Mouse (Mus musculus) gastrocnemius, adult 8-10 months (tissue): Measurements from ENCODE around the gene Unc93a2. TPM values are rescaled to one million over a fixed set of nuclear protein-coding genes. Genes with fewer than 3 reads are reported as not detected.
"Not testable (repeated sequence)": the region's sequence is repeated elsewhere in the genome, so short reads cannot be mapped to it uniquely, and the experiment has no call there.

Source experiments
- DNase-seq, 2 experiments: peaks; one replicate each; pipeline ENCODE4 v3.0.0; 2022; ENCODE audit warnings: low spot score in 2 of 2
- total RNA-seq, 4 experiments: library from RNA; stranded (reverse); gene quantifications; 2 replicates each; pipeline ENCODE4 v1.2.4; 2022

Gene Unc93a2
- total RNA-seq, 4 experiments from 2014 or later, result 0.20 to 0.32 (median 0.31) TPM; not detected in 1

DNA sequence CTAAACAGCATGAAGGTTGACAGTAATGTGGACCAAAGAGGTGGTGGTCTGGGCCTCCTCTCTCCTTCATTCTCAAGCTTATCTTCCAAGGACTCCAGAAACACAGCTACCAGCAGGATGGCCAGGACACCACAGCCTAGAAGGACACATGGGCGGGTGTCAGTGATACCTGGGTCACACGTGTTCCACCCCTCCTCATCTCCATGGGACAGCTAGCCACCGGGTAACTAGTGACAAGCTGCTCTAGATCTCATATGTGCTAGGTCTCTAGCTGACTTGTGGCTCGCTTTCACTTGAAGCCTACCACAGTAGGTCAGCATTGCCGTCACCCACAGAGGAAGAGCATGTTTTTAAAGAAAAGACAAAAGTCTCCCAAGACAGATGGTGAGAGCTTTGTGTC is 13.4 kb downstream of the Unc93a2 start, which contains the start of gene Gm49630:
Gene Gm49630, minus strand, starts transcription at position 101 of the 400 bp plus-strand sequence.
- DNase-seq, result not testable (repeated sequence)

DNA sequence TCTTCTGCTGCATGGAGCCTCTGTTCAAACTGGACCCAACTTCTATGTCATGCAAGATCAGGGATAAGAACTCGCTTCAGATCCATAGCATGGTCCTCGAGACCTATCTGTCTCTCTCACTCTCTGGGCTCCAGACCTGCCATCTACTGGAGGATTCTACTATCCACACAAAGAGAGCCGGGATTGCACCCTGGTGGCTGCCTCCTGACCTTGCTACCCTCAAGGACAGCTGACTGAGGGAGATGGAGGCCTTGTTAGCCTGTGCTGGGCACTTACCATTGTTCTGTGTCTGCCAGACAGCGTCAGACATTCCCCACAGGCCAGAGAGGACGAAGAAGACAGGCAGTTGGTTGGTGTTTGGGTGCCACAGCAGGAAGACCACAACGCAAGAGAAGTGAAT is 15.9 kb downstream of the Unc93a2 start:
- not testable (repeated sequence) for DNase-seq

DNA sequence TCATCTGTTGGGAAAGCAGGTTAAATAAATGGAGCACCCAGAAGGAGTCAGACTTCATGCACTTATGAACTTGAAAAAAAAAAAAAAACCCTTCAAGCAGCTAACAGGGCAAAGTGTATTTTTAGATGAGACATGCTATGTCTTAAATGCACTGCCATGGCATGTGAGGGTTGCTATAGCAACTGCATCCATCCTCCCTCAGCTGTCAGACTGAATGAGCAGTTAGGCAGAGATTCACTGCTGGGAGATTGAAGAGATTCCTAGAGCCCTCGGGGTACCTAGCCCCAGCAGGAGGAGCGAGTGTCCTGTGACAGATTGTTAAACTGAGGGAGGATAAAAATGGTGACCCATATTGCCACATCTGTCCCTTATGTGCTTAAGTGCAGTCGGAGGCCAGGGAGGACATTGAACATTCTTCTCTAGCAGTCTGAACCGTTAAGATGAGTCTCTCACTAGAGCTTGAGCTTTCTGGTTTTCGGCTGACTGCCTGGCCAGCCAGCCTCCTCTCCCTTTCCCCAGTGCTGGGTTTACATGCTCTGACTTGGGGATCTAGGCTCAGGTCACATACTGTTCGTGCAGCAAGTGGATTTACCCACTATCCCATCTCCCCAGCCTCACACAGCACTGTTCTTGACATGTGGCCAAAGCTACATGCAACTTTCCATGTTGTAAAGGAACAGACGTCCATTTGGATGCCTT is 18.4 kb downstream of the Unc93a2 start:
- DNase-seq, result not testable (repeated sequence)

DNA sequence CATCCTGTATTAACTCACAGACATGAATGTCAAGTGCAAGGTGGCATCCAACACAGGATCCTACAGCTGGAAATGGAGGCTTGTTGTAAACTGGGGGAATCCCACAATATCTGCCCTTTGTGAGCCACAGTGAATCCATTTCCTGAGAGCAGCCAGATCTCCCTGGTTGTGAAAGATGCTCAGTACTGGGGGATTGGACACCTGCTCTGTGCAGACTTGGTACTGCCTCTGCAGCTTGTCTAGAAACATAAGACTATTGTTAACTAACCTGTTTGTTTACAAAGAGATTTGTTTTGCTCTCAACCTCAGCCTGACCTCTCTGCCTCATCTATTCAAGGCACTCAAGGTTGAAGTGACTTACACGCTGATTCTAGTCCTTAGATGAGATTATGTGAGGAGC is 19.0 kb downstream of the Unc93a2 start:
- DNase-seq, result not testable (repeated sequence)

DNA sequence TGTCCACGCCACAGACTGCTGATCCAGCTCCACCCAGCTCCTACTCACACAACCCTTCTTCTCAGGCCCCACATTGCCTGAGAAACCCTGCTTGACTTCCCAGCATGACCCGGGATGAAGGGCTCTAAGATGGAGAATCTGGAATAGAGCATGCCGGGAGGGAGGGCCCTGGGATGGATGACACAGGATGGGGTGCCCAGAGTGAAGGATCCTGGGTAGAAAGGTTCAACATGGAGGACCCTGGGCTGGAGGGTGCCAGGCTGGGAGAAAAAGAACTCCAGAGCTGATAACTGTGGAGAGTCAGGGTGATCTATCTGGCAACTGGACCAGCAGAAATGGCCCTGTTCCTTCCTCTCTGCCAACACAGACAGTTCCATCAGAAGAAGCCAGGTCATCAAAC is 19.6 kb downstream of the Unc93a2 start:
- DNase-seq, result not testable (repeated sequence)

DNA sequence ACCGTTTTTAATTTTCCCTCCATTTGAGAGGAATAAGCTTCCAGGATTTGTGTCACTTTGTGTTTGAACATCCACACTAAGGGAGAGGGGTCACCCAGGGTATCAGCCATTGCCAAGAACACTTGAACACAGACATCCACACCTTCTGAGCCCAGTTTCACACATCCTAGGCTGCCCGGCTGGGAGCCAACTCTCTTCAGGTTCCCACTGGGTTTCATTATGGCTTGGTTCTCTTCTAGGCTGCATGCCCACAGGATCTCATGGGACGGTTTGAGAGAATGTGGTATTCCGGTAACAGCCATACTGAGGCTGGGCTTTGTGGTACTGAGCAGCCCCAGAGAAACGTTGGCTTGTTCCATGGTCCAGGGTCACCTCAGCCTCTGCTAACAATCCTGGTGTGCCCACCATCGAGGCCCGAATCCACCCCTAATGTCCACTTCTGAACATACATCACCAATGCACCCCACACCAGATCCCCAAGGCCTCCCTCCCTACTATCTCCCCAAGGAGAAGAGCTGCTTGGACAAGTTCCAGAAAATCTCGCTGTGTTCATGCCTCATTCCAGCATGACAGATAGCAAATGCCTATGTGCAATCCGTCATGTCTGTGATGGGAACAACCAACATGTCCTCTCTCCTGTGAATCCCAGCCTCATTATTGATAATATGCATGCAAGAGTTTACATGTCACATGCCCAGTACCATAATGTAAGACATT is 24.4 kb downstream of the Unc93a2 start:
- DNase-seq, result not testable (repeated sequence)

DNA sequence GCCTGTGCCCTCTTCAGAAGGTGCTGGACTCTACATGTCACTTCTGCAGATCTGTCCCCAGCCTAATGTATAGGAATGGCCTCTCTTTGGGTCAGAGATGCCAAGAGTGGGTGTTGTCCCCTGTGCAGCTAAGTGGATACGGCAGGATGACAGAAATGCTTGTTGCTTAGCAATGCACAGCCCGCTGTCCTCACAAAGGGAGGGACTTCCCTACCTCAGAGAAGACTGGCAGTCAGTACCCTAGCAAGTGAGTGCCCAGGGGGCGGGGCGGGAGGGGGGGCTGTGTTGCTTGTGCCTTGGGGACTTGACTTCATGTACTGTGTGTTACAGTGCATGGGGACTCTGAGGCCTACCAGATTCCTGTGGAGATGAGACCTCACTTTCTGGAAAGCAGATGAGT is 25.5 kb downstream of the Unc93a2 start:
- not testable (repeated sequence) for DNase-seq

DNA sequence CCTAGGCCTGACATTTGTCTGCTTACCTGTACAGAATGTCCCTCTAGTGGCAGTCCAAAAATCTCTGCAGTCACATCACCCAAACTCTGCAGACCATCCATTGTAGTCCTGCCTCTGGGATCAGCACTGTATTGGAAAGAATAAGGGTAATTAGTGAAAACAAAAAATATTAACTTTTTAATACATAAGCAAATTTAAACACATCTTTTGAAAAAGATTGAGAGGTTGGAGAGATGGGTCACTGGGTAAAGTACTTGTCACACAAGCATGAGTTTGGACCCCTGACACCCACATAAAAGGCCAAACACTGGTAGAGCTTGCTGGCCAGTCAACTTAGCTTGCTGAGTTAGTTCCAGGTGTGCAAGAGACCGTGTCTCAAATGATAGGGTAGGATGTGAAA is 32.7 kb downstream of the Unc93a2 start, which contains the start of gene Ttll2:
Gene Ttll2, minus strand, starts transcription at position 101 of the 400 bp plus-strand sequence.
- not testable (repeated sequence) for DNase-seq

DNA sequence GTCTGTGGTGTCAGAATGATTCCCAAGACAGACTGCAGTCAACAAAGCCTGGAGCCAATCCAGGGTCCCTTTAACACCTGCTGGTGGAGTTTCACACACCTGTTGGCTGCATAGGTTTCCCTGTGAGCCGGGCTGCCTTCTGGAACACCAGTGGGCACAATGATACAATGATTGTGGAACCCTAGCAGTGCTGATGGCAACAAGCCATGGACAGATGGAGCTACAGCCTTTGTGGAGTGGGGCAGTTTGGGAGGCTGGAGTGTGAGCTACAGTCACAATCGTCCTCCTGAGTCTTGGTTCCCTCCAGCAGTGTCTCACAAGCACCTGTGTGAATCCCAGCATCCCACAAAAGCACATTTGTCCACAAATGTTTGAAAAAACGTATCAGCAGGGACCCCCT is 36.5 kb downstream of the Unc93a2 start:
- DNase-seq, result not testable (repeated sequence)

DNA sequence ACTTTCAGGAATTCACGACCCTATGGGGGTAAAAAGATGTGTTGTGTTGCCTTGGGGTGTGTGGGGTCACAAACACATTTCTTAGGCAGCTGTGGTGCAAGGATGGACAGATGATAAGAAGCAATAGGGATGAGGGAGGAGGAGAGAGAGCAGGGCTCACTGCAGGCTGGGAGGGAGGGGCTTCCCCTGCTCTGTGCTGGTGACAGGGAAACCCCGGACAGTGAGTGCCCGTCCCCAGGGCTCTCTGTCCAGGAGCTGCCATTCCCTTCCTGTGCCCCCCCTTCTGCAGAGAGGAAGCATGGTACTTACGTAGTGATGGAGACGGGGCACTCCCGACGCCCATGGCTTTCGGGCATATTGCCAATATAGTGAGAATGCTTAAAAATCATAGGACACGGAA is 47.9 kb downstream of the Unc93a2 start:
- DNase-seq, result not testable (repeated sequence)

DNA sequence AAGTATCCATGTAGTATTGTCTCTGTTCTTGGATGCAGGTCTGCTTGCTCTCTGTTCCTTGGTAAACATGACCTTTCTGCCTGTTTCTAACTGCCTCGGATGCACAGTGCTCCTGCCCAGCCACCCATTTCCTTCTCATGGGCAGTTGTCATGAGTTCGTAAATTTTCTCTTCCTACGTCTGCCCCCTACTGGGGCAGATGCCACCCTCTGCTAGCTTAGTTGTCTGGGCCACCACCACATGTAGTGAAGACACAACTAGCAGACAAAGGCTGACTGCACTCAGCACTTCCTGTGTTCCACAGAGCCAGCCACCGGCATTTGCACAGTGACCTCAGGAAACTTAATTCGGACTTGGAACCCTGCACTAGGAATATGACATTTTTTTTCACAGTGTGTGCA is 52.5 kb downstream of the Unc93a2 start:
- not testable (repeated sequence) for DNase-seq

DNA sequence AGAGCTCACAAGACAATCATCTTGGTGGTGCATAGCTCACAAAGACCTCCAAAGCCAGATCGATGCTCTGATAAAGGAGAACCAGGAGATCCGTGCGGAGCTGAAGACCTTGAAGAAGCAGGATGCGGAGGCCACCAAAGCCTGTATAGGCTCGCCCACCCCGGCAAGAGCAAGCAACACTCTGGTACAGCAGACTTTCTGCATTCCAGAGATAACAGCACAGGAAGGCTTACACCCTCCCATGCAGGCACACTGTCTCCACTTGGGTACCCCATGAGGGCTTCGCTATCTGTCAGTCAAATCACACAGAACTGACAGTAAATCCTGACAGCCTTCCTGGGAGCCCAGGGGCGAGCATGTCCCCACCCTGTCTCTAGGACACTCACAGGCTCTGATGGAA is 58.8 kb downstream of the Unc93a2 start:
- not testable (repeated sequence) for DNase-seq

DNA sequence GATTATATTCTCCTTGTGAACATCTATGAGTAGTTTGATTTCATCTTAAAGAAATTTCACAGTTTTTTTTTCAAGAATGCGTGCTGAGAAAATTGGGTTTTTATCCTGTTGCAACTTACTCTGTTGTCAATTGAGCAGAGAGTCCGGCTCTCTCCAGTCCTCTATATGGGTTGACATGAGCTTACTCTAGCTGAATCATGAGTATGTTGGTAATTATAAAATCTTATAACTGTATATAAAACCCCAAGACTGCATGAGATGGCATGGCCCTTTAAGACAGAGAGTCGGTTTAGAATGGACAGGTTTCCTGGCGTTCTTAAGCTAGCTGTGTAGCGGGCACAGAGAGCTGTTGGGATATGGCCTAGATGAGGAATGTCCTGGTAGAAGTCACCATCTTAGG is 60.9 kb downstream of the Unc93a2 start, which contains the start of gene Tcp10a:
Gene Tcp10a, plus strand, starts transcription at position 301 of the 400 bp plus-strand sequence.
- DNase-seq, result not testable (repeated sequence)

DNA sequence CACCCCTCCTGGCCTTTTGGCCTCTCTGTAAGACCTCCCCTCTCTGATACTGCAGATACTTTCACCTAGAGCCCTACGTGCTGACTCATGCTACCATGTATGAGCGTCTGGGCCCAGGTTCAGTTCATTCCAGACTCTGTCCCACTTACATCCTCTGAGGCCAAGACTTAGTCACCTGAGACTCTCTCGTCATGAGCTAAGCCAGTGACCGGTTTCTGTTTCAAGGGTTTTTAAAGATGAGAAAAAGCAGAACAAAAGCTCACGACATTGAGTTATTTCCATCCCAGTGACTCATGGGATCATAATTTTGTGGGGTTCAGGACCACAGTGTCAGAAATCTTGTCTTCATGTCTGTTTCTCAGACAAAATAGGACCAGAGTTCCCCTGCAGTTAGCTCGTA is 65.5 kb downstream of the Unc93a2 start:
- DNase-seq, result not testable (repeated sequence)

DNA sequence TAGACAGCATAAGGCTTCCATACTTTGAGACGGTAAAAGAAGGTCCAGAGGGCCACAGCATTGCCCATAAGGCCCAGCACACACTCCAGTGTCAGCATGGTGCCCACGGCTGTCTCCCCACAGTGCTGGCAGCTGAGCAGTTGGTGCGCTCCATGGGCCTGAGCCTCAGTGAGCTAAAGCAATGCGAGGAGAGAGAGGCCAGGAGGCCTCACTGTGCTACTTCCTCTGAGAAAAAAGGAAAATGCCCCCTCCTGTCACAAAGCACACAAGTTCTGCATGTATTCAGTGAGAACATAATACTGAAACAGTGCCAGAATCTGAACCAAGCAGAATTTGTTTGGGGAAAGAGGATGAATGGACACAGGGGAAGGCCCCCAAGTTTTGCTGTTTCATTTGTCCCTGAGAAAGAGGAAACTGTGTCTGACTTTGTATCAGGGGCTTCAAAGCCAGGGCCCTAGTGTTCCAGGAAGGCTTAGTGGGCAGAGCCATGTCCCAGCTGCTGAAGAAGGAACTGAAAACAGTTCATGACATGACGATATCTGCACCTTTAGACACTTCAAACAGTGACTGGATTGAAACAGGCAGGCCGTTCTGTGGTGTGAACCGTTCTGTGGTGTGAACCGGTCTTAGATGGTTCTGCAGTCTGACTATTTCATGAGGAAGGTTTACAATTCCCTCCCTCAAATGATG is 69.4 kb downstream of the Unc93a2 start:
- DNase-seq, result not testable (repeated sequence)

Other genes with a start within 250 kb of the Unc93a2 start
- gene Rps6ka2, start 215.3 kb downstream of the Unc93a2 start, total RNA-seq, result 100 to 1,000 TPM in 3 of 4 experiments, 10 to 100 TPM in 1; 92.5 to 116 (median 107) TPM
- under 1 TPM in 1 of 4 experiments, not detected in 3; 0.75 TPM for gene Tcp10a, start 60.8 kb downstream of the Unc93a2 start, total RNA-seq
- gene Ttll2, start 32.8 kb downstream of the Unc93a2 start, total RNA-seq, result not detected
- not detected for gene Gm49630, start 13.5 kb downstream of the Unc93a2 start, total RNA-seq